In the genomic region with DNA sequence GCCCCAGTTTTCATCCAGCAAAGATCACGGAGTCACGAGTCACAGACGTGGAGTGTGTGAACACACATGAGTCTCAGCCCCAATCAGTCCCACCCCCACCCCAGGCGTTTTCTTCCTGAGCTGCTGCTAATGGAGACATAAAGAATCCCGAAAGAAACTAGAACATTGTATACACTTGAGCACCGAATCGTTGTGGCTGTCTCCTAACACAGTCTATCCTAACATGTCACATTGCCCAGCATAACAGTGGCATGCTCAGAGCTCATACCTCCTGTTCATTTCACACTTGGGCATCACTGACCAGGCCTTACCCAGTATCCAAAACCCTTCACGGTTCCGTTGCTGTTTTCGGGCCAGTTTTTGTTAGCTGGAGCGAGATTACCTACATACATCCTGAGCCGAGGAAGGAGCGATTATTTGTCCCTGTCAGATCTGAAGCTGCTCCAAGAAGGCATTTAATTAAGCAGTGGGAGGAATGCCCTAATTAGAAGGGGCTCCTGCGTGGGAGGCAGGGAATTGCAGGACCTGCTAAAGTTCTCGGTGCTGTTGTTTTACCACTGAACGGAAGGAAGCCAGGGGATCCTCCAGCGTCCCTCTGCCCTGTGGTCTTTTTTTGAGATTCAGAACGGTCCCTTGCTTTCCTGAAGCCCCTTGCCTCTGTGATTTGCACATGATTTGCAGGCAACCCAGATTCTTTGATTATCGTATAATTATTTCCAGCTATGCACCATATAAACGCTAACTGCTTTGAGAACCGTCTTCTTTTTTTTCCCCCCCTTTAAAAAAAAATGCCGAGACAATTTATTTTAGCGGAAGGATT, we compare ENCODE assay signal across 8 mouse cellular contexts. TPM values are rescaled to one million over a fixed set of nuclear protein-coding genes. Genes with fewer than 3 reads are reported as not detected.
A peak's percentile ranks its signal among the peaks of the same experiment; 100 is the strongest.
DNase-seq lines count a peak whose midpoint lies in the region; ATAC-seq and TF ChIP-seq lines count a peak whose summit lies in the region.

No protein-coding gene starts in this region.

- no peak for TF ChIP-seq CTCF in forebrain, postnatal 0 days (IDR thresholded peaks at IDR 0.05; ENCODE audit: low read depth)

- 19% methylated on average over 23 of the region's 23 CpGs for WGBS in heart, embryonic 12.5 days
- 8% methylated on average over 23 of the region's 23 CpGs for WGBS in forebrain, postnatal 0 days
- 23% methylated on average over 23 of the region's 23 CpGs for WGBS in limb, embryonic 11.5 days

- no peaks in the 10 kb centered on the region; the same call in 1 of the 2 replicates for H3K9me3 ChIP-seq in heart, embryonic 12.5 days (replicated peaks)
- no peaks in the 10 kb centered on the region for H3K9me3 ChIP-seq in forebrain, postnatal 0 days (ENCODE audit: low read length)
- no peaks in the 10 kb centered on the region for H3K9me3 ChIP-seq in limb, embryonic 11.5 days (ENCODE audit: control insufficient read depth, low read length)

- no peak for ATAC-seq in heart, embryonic 12.5 days (ENCODE audit: insufficient number of reproducible peaks, low FRiP score)
- peak; percentile 28; the same call in 1 of the 2 replicates for ATAC-seq in forebrain, postnatal 0 days
- no peak for ATAC-seq in limb, embryonic 11.5 days (ENCODE audit: insufficient number of reproducible peaks, low FRiP score, low TSS enrichment, low read depth)
- no peak for ATAC-seq in granulocyte monocyte progenitor cell, adult 5-6 weeks (replicated peaks; ENCODE audit: poor library complexity, severe bottlenecking)
- no peak for ATAC-seq in activated CD4-positive, CD25-positive, alpha-beta regulatory T cell, adult 4 months

- peaks cover 34% of the 10 kb centered on the region for H3K4me1 ChIP-seq in heart, embryonic 12.5 days (replicated peaks)
- H3K4me1 ChIP-seq in forebrain, postnatal 0 days (ENCODE audit: insufficient read depth): peaks cover 11% of the 10 kb centered on the region
- no peaks in the 10 kb centered on the region; the same call in 1 of the 2 replicates for H3K4me1 ChIP-seq in limb, embryonic 11.5 days (ENCODE audit: control insufficient read depth, insufficient read depth, low read length)

- peak overlapping the region; percentile 58 for H3K4me2 ChIP-seq in heart, embryonic 12.5 days
- peak overlapping the region; percentile 65 for H3K4me2 ChIP-seq in forebrain, postnatal 0 days (ENCODE audit: low read depth)
- peak overlapping the region; percentile 45 for H3K4me2 ChIP-seq in limb, embryonic 11.5 days (ENCODE audit: low read depth, severe bottlenecking)

- no peak overlapping the region for H3K27ac ChIP-seq in heart, embryonic 12.5 days (ENCODE audit: poor library complexity, severe bottlenecking)
- H3K27ac ChIP-seq in forebrain, postnatal 0 days (ENCODE audit: low read depth, low read length): no peak overlapping the region; the same call in 1 of the 2 replicates
- no peak overlapping the region for H3K27ac ChIP-seq in limb, embryonic 11.5 days (replicated peaks; ENCODE audit: low read depth, low read length)

- H3K27me3 ChIP-seq in heart, embryonic 12.5 days (replicated peaks): no peaks in the 10 kb centered on the region
- no peaks in the 10 kb centered on the region for H3K27me3 ChIP-seq in forebrain, postnatal 0 days (ENCODE audit: insufficient read depth, low read length)
- H3K27me3 ChIP-seq in limb, embryonic 11.5 days (ENCODE audit: control insufficient read depth, insufficient read depth, low read length): no peaks in the 10 kb centered on the region

- no peaks in the 10 kb centered on the region for H3K36me3 ChIP-seq in heart, embryonic 12.5 days
- H3K36me3 ChIP-seq in forebrain, postnatal 0 days (ENCODE audit: insufficient read depth): no peaks in the 10 kb centered on the region
- H3K36me3 ChIP-seq in limb, embryonic 11.5 days (ENCODE audit: control insufficient read depth, insufficient read depth, low read length): no peaks in the 10 kb centered on the region

- H3K4me3 ChIP-seq in heart, embryonic 12.5 days: peak overlapping the region; percentile 20
- H3K4me3 ChIP-seq in forebrain, postnatal 0 days (ENCODE audit: low read depth, low read length): peak overlapping the region; percentile 33
- peak overlapping the region; percentile 15; the same call in 1 of the 2 replicates for H3K4me3 ChIP-seq in limb, embryonic 11.5 days (ENCODE audit: low read depth, low read length)

- no peak for DNase-seq in heart, postnatal 4 days
- peak; percentile 6 for DNase-seq in cerebellum, adult 8-10 months
- DNase-seq in forebrain, postnatal 0 days: peak; percentile 45
- DNase-seq in limb, embryonic 11.5 days (ENCODE audit: low spot score): peak; percentile 36
- DNase-seq in right cerebral cortex, postnatal 25 days: peak; percentile 12

- 0 out of 2 replicates have a peak overlapping the region, but pooled peaks have one; percentile 23 for H3K9ac ChIP-seq in heart, embryonic 12.5 days
- peak overlapping the region; percentile 53 for H3K9ac ChIP-seq in forebrain, postnatal 0 days
- H3K9ac ChIP-seq in limb, embryonic 11.5 days (ENCODE audit: low read length): peak overlapping the region; percentile 38

RNA-seq across cellular contexts. Expression of gene Nap1l1, which starts 53.4 kb away (rescaled TPM):
- polyA plus RNA-seq in heart, embryonic 12.5 days (2016; fragmentation: Nextera tagmentation; extraction: Ambion mirVana): 166 and 167 TPM in 2 replicates
- 100 to 1,000 TPM; 119 to 120 TPM for total RNA-seq in heart, postnatal 4 days (2021)
- 114 and 121 TPM in 2 replicates for total RNA-seq in forebrain, postnatal 0 days (2014; rRNA removed)
- polyA plus RNA-seq in forebrain, postnatal 0 days (2015; fragmentation: Nextera tagmentation; extraction: Ambion mirVana): 162 and 189 TPM in 2 replicates
- 415 and 416 TPM in 2 replicates for polyA plus RNA-seq in limb, embryonic 11.5 days (2014; fragmentation: Nextera tagmentation; extraction: Ambion mirVana)
- 583 and 666 TPM in 2 replicates for total RNA-seq in granulocyte monocyte progenitor cell, adult 5-6 weeks (2014; fragmentation: Nextera tagmentation)
- 670 and 682 TPM in 2 replicates for total RNA-seq in granulocyte monocyte progenitor cell, adult 5-6 weeks (2017)
- 100 to 1,000 TPM; 155 to 159 TPM for polyA plus RNA-seq in activated CD4-positive, CD25-positive, alpha-beta regulatory T cell, adult 4 months (2017; shearing (Covaris generic))
